Mouse (Mus musculus): ENCODE data around the gene Plekhb2. TPM values are rescaled to one million over a fixed set of nuclear protein-coding genes. Genes with fewer than 3 reads are reported as not detected.

The Plekhb2 gene
- polyA plus RNA-seq, 1 experiment from 2014 or later, result 27.9 TPM

DNA sequence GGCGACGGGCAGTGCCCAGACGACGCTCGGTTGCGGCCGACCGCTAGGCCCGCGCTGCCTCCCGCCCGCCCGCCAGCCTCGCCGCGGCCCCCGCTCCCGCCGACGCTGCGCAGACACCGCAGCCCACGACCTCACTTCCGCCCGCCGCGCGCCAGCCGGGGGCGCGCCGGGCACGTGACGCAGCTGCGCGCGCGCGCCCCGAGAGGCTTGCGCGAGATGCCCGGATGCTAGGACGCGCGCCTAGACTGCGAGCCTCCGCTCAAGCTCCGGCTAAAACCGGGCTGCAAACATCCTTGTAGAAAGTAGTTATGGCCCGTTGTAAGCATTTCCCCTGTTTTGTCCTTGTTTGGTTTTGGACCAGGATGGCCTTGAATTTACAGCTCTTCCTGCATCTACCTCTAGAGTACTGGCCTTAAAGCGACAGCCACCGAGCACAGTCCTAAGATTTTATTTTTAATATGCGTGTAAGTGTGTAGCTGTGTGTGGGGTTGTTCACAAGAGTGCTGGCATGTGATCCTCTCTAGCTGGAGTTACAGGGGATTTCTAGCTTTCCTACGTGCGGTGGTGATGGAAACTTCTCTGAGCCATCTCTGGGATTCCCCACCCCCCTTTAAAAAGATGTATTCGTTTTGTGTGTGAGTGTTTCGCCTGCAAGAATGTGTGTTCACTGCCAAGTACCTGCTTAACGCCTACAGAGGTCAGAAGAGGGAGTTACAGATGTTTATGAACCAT, 6.7 kb upstream of the Plekhb2 start, which contains the start of gene Fam168b:
Gene Fam168b, minus strand, starts transcription at position 179 of the 732 bp plus-strand sequence.
- DNase-seq (peak; percentile 97), ATAC-seq (ENCODE audit: insufficient read depth) (peak; percentile 93)
- peaks cover 14% of the 10 kb centered on the region for H3K4me1 ChIP-seq (ENCODE audit: insufficient read depth)
- TF ChIP-seq CTCF (IDR thresholded peaks at IDR 0.05; ENCODE audit: low read depth), result no peak
- WGBS, result under 1% methylated on average over 59 of the region's 59 CpGs
- H3K4me2 ChIP-seq, result peak within 1 kb of the TSS; percentile 82
- H3K9ac ChIP-seq, result peak within 1 kb of the TSS; percentile 91
- no peaks in the 10 kb centered on the region for H3K9me3 ChIP-seq (ENCODE audit: low read depth, low read length)
- no peaks in the 10 kb centered on the region for H3K27me3 ChIP-seq (ENCODE audit: insufficient read depth, low read length)
- H3K4me3 ChIP-seq (ENCODE audit: low read depth, low read length), result peak within 1 kb of the TSS; percentile 78
- H3K27ac ChIP-seq (ENCODE audit: low read depth), result peak within 1 kb of the TSS; percentile 97
- no peaks in the 10 kb centered on the region for H3K36me3 ChIP-seq (ENCODE audit: insufficient read depth)

DNA sequence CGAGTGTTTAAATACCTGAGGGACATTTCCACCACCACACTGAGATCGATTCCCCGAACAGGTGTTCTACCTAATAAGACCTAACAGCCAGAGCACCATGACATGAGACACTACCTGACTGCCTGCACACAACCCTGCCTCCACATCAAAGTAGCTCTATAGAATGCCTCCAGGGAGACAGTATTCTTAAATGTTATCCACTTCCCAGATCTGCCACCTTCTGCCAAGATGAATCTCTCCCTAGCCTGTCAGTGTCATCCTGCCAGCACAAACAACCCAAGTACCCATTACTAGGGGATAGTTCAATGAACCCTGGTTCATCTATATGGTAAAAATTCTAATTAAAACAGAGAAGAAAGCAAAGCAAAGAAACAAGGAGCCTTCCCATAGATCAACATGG, 2.7 kb upstream of the Plekhb2 start:
- ATAC-seq (ENCODE audit: insufficient read depth), result no peak
- no peak for TF ChIP-seq CTCF (IDR thresholded peaks at IDR 0.05; ENCODE audit: low read depth)
- 76% methylated on average over 3 of the region's 3 CpGs for WGBS

DNA sequence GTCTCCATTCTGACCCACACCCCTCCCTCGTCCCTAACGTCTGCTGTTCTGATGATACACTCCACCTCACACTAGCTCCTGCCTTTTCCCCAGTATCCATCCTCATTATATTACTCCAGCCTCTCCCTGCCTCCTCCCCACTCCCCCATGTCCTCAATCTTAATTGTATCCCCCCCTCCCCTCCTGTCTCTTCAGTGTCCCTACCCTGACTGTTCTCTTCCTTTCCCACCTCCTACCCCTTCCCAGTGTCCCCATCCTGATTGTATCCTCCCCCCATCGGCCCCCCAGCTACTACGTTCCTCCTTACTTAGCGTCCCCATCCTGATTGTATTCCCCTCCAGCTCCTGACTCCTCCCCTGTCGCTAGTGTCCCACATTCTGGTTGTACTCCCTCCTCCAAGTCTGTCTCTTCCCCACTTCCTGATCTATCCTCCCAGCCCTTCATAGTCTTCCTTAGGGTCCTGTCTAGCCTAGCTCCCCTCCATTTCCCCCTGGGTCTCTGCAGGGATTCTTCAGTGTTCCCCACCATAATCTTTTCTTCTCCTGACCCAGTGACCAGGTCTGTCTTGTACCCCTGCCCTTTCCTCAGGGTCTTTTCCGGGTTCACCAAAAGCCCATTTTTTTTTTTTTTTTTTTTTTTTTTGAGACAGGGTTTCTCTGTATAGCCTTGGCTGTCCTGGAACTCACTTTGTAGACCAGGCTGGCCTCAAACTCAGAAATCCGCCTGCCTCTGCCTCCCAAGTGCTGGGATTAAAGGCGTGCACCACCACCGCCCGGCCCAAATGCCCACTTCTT, 764 bp downstream of the Plekhb2 start:
- Histone ChIP-seq H3K4me3 (ENCODE audit: low read depth, low read length) (peak overlapping the region; percentile 65), H3K9me3 (ENCODE audit: low read depth, low read length) (no peaks in the 10 kb centered on the region), H3K27ac (ENCODE audit: low read depth) (no peak overlapping the region), H3K4me1 (ENCODE audit: insufficient read depth) (no peaks in the 10 kb centered on the region), H3K27me3 (ENCODE audit: insufficient read depth, low read length) (no peaks in the 10 kb centered on the region), H3K36me3 (ENCODE audit: insufficient read depth) (no peaks in the 10 kb centered on the region), H3K4me2 (peak overlapping the region; percentile 79), H3K9ac (peak overlapping the region; percentile 73)
- ATAC-seq (ENCODE audit: insufficient read depth), result peak; percentile 38; the same call in 1 of the 2 replicates
- 46% methylated on average over 11 of the region's 11 CpGs for WGBS
- no peak for TF ChIP-seq CTCF (IDR thresholded peaks at IDR 0.05; ENCODE audit: low read depth)
- DNase-seq, result no peak

More for the DNA sequence above, 2.7 kb upstream of the Plekhb2 start:
- Histone ChIP-seq H3K4me1 (ENCODE audit: insufficient read depth) (no peaks in the 10 kb centered on the region), H3K36me3 (ENCODE audit: insufficient read depth) (no peaks in the 10 kb centered on the region), H3K9ac (no peak overlapping the region), H3K27ac (ENCODE audit: low read depth) (no peak overlapping the region), H3K27me3 (ENCODE audit: insufficient read depth, low read length) (no peaks in the 10 kb centered on the region), H3K9me3 (ENCODE audit: low read depth, low read length) (no peaks in the 10 kb centered on the region), H3K4me3 (ENCODE audit: low read depth, low read length) (no peak overlapping the region), H3K4me2 (no peak overlapping the region)
- DNase-seq, result no peak

DNA sequence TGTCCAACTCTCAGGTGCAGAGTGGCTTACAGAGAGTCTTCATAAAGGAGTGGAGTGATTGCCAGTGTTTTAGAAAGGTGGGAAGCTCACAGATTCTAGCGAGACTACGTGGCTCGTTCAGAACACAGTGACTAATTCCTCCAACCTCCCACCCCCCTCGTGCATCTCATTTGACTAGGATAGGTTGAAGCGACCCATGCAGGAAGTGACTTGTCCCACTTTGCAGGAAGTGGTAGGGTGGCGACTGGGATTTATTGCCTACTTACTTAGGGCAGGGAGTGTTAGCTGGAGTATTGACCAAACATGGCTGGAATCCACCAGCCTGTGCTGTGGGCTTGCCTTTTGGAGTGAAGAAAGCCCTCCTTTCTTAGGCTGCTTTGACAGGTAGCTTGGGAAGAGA, 1.8 kb downstream of the Plekhb2 start:
- H3K4me2 ChIP-seq, result peak overlapping the region; percentile 36; the same call in 1 of the 2 replicates
- WGBS, result 58% methylated on average over 6 of the region's 6 CpGs
- H3K27me3 ChIP-seq (ENCODE audit: insufficient read depth, low read length), result no peaks in the 10 kb centered on the region
- no peak for DNase-seq
- no peaks in the 10 kb centered on the region for H3K36me3 ChIP-seq (ENCODE audit: insufficient read depth)
- no peak overlapping the region for H3K27ac ChIP-seq (ENCODE audit: low read depth)
- H3K9ac ChIP-seq, result no peak overlapping the region
- ATAC-seq (ENCODE audit: insufficient read depth), result no peak
- no peaks in the 10 kb centered on the region for H3K4me1 ChIP-seq (ENCODE audit: insufficient read depth)
- TF ChIP-seq CTCF (IDR thresholded peaks at IDR 0.05; ENCODE audit: low read depth), result no peak
- H3K9me3 ChIP-seq (ENCODE audit: low read depth, low read length), result no peaks in the 10 kb centered on the region
- H3K4me3 ChIP-seq (ENCODE audit: low read depth, low read length), result no peak overlapping the region

DNA sequence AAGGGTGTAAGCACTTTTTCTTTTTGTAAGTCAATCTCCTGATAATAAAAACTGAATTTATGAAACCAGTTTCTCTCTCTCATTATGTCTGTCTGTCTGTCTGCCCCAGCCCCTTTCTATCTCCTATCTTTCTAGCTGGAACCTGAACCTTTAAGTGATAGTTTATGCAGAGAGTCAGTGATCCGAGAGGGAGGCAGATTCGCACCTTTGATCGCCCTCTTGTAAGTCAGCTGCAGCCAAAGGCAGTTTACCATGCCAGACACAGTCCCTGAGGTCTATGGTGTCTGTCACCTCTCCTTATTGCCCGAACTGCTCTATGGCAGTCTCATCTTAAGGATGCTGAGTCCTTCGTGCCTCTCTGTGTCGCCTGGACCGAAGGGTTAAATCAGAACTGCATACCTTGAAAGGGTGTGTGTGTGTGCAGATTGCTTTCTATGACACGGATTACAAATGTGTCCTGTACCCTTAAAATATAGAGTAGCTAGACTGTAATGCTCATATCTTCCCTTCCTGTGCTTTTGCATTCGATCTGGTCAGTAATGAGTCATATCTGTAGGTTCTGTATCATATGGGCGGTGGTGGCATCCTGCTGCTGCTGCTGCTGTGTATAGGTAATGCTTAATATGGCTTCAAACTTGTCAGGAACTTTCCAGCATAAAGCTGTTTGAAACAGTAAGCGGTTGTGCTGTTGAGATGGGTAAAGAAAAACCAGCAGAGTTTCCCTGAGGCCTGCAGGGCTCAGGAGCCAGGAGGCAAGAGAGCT, 2.5 kb downstream of the Plekhb2 start:
- H3K9me3 ChIP-seq (ENCODE audit: low read depth, low read length), result no peaks in the 10 kb centered on the region
- no peak overlapping the region for H3K27ac ChIP-seq (ENCODE audit: low read depth)
- H3K4me1 ChIP-seq (ENCODE audit: insufficient read depth), result no peaks in the 10 kb centered on the region
- no peak overlapping the region for H3K4me3 ChIP-seq (ENCODE audit: low read depth, low read length)
- H3K9ac ChIP-seq, result no peak overlapping the region
- no peak for TF ChIP-seq CTCF (IDR thresholded peaks at IDR 0.05; ENCODE audit: low read depth)
- DNase-seq, result no peak
- no peaks in the 10 kb centered on the region for H3K27me3 ChIP-seq (ENCODE audit: insufficient read depth, low read length)
- no peaks in the 10 kb centered on the region for H3K36me3 ChIP-seq (ENCODE audit: insufficient read depth)
- no peak for ATAC-seq (ENCODE audit: insufficient read depth)
- H3K4me2 ChIP-seq, result no peak overlapping the region
- 74% methylated on average over 11 of the region's 11 CpGs for WGBS

DNA sequence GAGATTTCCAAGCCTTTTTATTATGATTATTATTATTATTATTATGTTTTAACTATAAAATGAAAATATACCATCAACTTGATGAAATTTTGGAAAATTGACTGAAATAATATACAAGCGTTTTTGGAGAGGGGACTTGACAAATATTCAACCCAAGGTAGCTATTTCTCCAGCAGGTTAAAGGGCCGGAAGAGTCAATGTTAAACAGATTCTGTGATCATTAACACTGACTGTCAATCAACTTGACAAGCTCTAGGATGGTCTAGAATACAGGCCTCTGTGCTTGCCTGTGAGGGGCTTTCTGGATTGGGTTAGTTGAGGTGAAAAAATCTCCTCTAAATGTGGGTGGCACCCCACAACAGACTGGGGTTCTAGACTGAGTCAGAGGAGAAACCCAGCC, 4.0 kb downstream of the Plekhb2 start:
- no peak overlapping the region for H3K4me3 ChIP-seq (ENCODE audit: low read depth, low read length)
- TF ChIP-seq CTCF (IDR thresholded peaks at IDR 0.05; ENCODE audit: low read depth), result no peak
- no peak overlapping the region for H3K9ac ChIP-seq
- ATAC-seq (ENCODE audit: insufficient read depth) (no peak), DNase-seq (no peak)
- no peaks in the 10 kb centered on the region for H3K9me3 ChIP-seq (ENCODE audit: low read depth, low read length)
- H3K27ac ChIP-seq (ENCODE audit: low read depth), result no peak overlapping the region
- H3K4me1 ChIP-seq (ENCODE audit: insufficient read depth), result no peaks in the 10 kb centered on the region
- no peaks in the 10 kb centered on the region for H3K27me3 ChIP-seq (ENCODE audit: insufficient read depth, low read length)
- 83% methylated on average over 2 of the region's 2 CpGs for WGBS
- H3K4me2 ChIP-seq, result no peak overlapping the region
- H3K36me3 ChIP-seq (ENCODE audit: insufficient read depth), result no peaks in the 10 kb centered on the region
